Mouse (Mus musculus): ENCODE measurements around the gene Fis1.
A peak's percentile ranks its signal among the peaks of the same experiment; 100 is the strongest.
"Not testable (repeated sequence)": the region's sequence is repeated elsewhere in the genome, so short reads cannot be mapped to it uniquely, and the experiment has no call there.

Gene Fis1

GRCm38 (mm10) chr5:136953015-136953414 is at the start of gene Fis1:
Gene Fis1, plus strand, starts transcription at chr5:136953275.
- DNase-seq (ENCODE audit: low read depth, low spot score): peak; percentile 99

- peak; percentile 70 for DNase-seq (ENCODE audit: low read depth, low spot score)
These were observed 48.5 kb upstream of the Fis1 start for GRCm38 (mm10) chr5:136904621-136905020.

- DNase-seq (ENCODE audit: low read depth, low spot score): peak; percentile 76
These were observed 47.4 kb upstream of the Fis1 start for GRCm38 (mm10) chr5:136905630-136906029.

GRCm38 (mm10) chr5:136907587-136907986 is 45.5 kb upstream of the Fis1 start:
- DNase-seq (ENCODE audit: low read depth, low spot score): no peak

- DNase-seq (ENCODE audit: low read depth, low spot score): peak; percentile 93
These were observed 44.9 kb upstream of the Fis1 start, which contains the start of gene Ift22 for GRCm38 (mm10) chr5:136907991-136908857. Gene Ift22, plus strand, starts transcription at chr5:136908150.

GRCm38 (mm10) chr5:136914183-136914582 is 38.9 kb upstream of the Fis1 start:
- DNase-seq (ENCODE audit: low read depth, low spot score): no peak

GRCm38 (mm10) chr5:136917613-136918242 is 35.3 kb upstream of the Fis1 start:
- no peak for DNase-seq (ENCODE audit: low read depth, low spot score)

GRCm38 (mm10) chr5:136918655-136919472 is 34.2 kb upstream of the Fis1 start:
- peak; percentile 92 for DNase-seq (ENCODE audit: low read depth, low spot score)

GRCm38 (mm10) chr5:136919546-136920301 is 33.4 kb upstream of the Fis1 start:
- peak; percentile 44 for DNase-seq (ENCODE audit: low read depth, low spot score)

GRCm38 (mm10) chr5:136922830-136923229 is 30.2 kb upstream of the Fis1 start:
- DNase-seq (ENCODE audit: low read depth, low spot score): no peak

- no peak for DNase-seq (ENCODE audit: low read depth, low spot score)
These were observed 29.2 kb upstream of the Fis1 start for GRCm38 (mm10) chr5:136923751-136924478.

GRCm38 (mm10) chr5:136929073-136929472 is 24.0 kb upstream of the Fis1 start:
- peak; percentile 83 for DNase-seq (ENCODE audit: low read depth, low spot score)

GRCm38 (mm10) chr5:136931896-136932295 is 21.2 kb upstream of the Fis1 start:
- DNase-seq (ENCODE audit: low read depth, low spot score): no peak

GRCm38 (mm10) chr5:136932956-136933355 is 20.1 kb upstream of the Fis1 start:
- no peak for DNase-seq (ENCODE audit: low read depth, low spot score)

GRCm38 (mm10) chr5:136933930-136934329 is 19.1 kb upstream of the Fis1 start:
- peak; percentile 69 for DNase-seq (ENCODE audit: low read depth, low spot score)

- DNase-seq (ENCODE audit: low read depth, low spot score): peak; percentile 83
These were observed 17.0 kb upstream of the Fis1 start for GRCm38 (mm10) chr5:136935905-136936695.

- no peak for DNase-seq (ENCODE audit: low read depth, low spot score)
These were observed 16.3 kb upstream of the Fis1 start for GRCm38 (mm10) chr5:136936750-136937149.

GRCm38 (mm10) chr5:136937621-136938020 is 15.5 kb upstream of the Fis1 start:
- DNase-seq (ENCODE audit: low read depth, low spot score): no peak

GRCm38 (mm10) chr5:136939284-136939683 is 13.8 kb upstream of the Fis1 start:
- DNase-seq (ENCODE audit: low read depth, low spot score): peak; percentile 92

GRCm38 (mm10) chr5:136940029-136940428 is 13.0 kb upstream of the Fis1 start:
- DNase-seq (ENCODE audit: low read depth, low spot score): not testable (repeated sequence)
